Mouse (Mus musculus): ENCODE measurements around the gene Ezh2. TPM values are rescaled to one million over a fixed set of nuclear protein-coding genes. Genes with fewer than 3 reads are reported as not detected.
A peak's percentile ranks its signal among the peaks of the same experiment; 100 is the strongest.
"Not testable (repeated sequence)": the region's sequence is repeated elsewhere in the genome, so short reads cannot be mapped to it uniquely, and the experiment has no call there.

Ezh2 gene
- 10 to 100 TPM; 14.1 to 14.8 TPM for total RNA-seq (2021)
- long read RNA-seq, experiment 1, partial matches to known transcripts: 0 of 6 reads
- long read RNA-seq, experiment 1, other reads (novel, unspliced or antisense): 4 of 6 reads
- long read RNA-seq, experiment 2, partial matches to known transcripts: 0 of 4 reads
- long read RNA-seq, experiment 2, other reads (novel, unspliced or antisense): 3 of 4 reads

DNA sequence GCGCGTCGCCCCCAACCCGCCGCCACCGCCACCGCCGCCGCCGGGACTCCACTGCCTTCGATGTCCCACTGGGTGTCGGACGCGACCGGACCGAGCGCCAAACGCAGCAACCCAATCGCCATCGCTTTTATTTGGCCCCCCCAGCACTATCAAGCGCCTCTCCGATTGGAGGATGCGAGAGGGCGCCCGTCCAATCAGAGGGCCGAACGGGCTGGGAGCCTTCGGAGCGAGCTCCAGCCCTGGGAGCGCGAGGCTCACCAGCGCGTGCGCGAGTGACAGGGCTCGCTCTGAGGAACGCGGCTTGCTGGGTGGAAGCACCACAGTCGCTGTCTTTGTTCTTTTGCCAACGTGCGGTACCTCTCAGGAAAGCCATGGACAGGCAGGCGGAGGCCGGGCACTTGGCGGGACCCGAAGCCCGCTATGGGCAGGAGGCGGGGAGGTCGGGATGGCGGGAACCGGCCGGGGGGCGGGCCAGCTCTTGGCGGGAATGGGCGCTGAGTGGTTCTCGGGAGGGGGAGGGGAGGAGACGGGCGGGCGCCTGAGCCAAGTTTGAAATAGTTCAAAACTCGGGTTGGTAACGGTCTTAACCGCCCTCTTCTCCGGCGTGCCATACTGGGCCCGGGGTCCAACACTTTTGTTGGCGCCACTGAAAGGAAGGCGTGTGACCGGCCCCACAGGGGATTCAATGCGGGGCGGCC lies at the start of gene Ezh2:
TSS of gene Ezh2 (minus strand) at position 416 of the 698 bp plus-strand sequence.
- intact Hi-C loops (cut with DNase I): no loop called here
- peak; percentile 96 to 98 for DNase-seq (ENCODE audit: low spot score in 2 of 2)

DNA sequence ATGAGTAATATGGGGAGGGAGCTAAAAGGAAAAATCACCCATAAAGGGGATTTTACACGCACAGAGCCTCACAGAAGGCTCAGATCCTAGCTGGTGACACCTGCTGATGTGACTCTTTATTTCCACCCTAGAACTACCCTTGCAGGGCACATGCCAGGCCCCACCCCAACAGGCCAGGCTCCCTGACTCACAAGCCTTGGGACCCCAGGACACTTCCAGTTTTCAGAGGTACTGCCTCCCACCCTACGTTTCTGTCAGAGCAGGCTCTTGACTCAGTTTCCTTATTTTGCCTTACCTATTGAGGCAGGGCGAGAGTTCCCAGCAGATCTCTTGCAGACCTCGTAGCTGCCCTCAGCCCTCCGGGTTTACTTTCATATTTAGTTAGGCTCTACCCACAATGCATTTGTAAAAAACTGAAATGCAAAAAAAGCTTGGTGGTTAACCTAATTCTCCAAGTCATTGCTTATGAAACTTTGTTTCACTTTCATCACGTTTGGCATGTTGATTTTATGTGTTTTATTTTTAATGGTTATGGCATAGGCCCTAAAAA lies 41.5 kb upstream of the Ezh2 start:
- DNase-seq (ENCODE audit: low spot score in 2 of 2): no peak
- intact Hi-C loops (cut with DNase I): loop anchor here (10.0 kb wide), 1 partner anchor 322 kb away; no protein-coding TSS in a partner anchor

DNA sequence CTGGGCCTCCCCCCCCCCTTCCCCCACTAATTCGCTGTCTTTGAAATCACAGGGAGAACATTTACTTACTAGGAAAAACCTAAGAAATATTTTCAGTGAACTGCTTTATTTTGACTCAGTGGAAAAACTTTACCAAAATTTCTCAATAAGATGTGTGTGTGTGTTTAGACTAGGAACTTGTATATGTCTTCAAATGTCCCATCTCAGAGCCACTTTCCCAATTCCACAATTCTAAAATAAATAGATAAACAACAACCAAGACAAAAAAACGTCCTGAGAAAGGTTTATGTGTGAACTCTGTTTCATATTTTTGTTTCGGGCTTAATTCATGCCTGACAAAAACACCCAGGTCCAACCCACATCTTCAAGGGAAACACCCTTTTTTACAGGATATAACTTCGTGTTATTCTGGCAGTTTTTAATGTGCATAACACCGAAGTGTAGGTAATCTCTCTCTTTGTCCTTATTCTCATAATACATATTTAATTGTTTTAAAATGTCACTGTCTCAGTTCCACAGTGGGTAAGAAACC lies 40.9 kb upstream of the Ezh2 start:
- intact Hi-C loops (cut with DNase I): loop anchor here (10.0 kb wide), 1 partner anchor 321 kb away; no protein-coding TSS in a partner anchor
- DNase-seq (ENCODE audit: low spot score in 2 of 2): no peak

DNA sequence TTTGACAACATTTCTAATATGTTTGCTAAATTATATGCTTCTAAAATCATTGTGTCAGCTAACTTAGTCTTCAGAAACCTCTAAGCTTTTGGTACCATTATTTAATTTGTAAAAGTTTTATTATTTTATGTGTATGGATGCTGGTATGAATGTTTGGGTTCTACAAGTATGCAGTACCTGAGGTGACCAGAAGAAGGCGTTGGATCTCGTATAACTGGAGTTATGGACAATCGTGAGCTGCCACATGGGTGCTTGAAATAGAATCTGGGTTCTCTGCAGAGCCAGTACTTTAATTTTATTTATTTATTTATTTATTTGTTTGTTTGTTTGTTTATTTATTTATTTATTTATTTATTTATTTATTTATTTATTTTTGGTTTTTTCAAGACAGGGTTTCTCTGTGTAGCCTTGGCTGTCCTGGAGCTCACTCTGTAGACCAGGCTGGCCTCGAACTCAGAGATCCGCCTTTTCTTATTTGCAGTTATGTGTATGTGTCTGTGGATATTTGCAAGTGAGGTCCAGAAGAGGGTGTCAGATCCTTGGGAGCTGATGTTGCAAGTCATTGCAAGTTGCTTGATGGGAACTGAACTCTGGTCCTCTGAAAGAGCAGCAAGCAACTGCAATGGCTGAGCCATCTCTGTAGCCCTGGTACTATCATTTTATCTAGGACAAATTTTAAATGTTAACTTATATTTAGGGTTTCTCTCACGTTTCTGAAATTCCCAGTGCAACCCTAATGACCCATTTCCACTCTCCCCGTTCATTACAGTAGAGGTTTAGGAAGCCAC lies 40.3 kb upstream of the Ezh2 start:
- intact Hi-C loops (cut with DNase I): loop anchor here (10.0 kb wide), 1 partner anchor 321 kb away; no protein-coding TSS in a partner anchor
- no peak for DNase-seq (ENCODE audit: low spot score in 2 of 2)

DNA sequence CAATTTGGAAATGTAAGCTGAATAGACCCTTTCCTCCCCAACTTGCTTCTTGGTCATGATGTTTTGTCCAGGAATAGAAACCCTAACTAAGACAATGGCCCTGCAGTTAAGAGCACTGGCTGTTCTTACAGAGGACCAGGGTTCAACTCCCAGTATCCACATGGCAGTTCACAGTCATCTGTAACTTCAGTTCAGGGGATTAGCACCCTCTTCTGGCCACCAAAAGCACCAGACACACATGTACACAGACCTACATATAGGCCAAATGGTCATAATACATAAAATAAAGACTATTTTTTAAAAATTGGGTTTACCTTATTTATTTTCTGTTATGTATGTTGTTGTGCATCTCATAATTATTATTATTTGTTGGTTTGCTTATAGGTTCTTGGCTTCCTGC lies 38.3 kb upstream of the Ezh2 start:
- intact Hi-C loops (cut with DNase I): loop anchor here (10.0 kb wide), 1 partner anchor 319 kb away; no protein-coding TSS in a partner anchor

DNA sequence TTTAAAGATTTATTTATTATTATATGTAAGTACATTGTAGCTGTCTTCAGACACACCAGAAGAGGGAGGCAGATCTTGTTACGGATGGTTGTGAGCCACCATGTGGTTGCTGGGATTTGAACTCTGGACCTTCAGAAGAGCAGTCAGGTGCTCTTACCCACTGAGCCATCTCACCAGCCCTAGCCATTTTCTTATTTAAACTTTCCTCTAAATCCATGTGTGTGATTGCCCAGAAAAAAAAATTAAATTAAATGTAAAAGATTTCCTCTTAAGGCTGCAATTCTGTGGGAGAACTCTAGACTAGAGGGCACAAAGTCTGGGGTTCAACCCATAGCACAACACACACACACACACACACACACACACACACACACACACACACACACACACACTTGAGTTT lies 34.9 kb upstream of the Ezh2 start:
- DNase-seq (ENCODE audit: low spot score in 2 of 2): not testable (repeated sequence)
- intact Hi-C loops (cut with DNase I): loop anchor here (10.0 kb wide), 1 partner anchor 315 kb away; no protein-coding TSS in a partner anchor

More for the DNA sequence above, 38.3 kb upstream of the Ezh2 start:
- no peak for DNase-seq (ENCODE audit: low spot score in 2 of 2)

DNA sequence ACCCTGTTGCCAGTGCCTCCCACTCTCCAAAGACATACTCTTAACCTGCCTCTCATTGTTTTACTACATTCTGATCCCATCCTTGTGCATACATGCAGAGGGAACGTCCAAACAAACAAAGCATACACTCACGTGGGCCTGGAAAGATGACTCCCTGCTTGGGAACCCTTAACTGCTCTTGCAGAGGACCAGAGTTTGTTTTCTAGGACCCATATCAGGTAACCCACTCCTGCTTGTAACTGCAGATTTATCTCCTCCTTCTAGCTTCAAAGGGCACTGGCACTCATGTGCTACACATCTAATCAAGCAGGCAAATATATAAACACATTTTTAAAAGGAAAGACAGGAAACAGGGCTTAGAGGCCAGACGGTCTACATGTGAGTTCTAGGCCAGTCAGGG lies 32.8 kb upstream of the Ezh2 start:
- no peak for DNase-seq (ENCODE audit: low spot score in 2 of 2)
- intact Hi-C loops (cut with DNase I): no loop called here

DNA sequence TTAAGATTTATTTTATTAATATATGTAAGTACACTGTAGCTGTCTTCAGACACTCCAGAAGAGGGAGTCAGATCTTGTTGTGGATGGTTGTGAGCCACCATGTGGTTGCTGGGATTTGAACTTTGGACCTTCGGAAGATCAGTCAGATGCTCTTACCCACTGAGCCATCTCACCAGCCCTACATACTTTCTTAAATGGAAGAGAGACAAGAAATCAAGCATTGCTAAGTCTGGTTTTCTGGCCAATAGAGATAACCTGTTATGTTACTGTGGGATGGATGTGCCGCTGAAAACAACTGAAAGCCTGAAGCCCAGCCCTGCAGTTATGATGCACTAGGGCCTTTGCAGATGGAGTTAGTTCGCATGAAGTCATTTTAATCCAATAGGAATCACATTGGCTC lies 31.8 kb upstream of the Ezh2 start:
- intact Hi-C loops (cut with DNase I); DNase-seq (ENCODE audit: low spot score in 2 of 2): not testable (repeated sequence)

DNA sequence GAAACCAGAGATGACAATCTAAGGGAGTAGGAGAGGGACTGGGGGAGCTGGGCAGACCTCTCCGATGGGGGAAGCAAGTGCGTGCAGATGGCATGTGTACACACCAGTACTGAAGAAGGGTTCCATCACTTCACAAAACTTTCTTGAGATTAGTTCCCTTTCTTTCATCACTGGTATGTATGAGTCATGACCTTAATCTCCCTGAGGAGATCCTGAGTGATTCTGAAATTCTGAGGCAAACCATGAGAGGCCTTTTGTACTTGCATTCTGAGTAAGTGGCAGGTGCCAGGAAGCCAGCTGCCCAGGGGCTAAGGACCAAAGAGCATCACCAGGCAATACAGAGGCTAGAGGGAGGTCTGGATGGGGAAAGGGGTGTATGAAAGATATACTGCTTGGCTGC lies 25.9 kb upstream of the Ezh2 start:
- DNase-seq (ENCODE audit: low spot score in 2 of 2): no peak
- intact Hi-C loops (cut with DNase I): no loop called here

DNA sequence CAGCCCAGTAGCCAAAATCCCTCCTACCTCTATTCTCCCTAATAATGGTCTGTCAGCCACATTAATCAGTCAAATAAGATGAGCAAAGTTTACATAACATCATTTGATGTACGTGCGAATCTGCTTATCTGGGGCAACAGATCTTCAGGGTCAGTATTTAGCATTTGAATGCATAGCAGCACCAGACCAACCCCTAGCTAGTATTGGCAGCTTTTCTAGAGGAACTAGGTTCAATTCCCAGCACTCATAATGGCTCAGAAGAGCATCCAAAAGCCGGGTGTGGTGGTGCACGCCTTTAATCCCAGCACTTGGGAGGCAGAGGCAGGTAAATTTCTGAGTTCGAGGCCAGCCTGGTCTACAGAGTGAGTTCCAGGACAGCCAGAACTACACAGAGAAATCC lies 13.2 kb upstream of the Ezh2 start:
- intact Hi-C loops (cut with DNase I); DNase-seq (ENCODE audit: low spot score in 2 of 2): not testable (repeated sequence)

DNA sequence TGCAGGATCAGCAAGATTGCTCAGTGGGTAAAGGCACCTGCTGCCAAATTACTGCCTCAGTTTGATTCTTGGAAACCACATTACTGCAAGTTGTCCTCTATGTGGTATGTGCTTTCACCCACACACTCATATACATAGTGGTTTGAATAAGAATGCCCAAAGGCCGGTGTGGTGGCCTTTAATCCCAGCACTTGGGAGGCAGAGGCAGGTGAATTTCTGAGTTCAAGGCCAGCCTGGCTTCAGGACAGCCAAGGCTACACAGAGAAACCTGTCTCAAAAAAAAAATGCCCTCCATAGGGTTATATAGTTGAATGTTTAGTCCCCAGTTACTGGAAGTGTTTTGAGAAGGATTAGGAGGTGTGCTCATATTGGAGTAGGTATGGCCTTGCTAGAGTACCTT lies 6.8 kb upstream of the Ezh2 start:
- intact Hi-C loops (cut with DNase I): no loop called here
- DNase-seq (ENCODE audit: low spot score in 2 of 2): no peak

DNA sequence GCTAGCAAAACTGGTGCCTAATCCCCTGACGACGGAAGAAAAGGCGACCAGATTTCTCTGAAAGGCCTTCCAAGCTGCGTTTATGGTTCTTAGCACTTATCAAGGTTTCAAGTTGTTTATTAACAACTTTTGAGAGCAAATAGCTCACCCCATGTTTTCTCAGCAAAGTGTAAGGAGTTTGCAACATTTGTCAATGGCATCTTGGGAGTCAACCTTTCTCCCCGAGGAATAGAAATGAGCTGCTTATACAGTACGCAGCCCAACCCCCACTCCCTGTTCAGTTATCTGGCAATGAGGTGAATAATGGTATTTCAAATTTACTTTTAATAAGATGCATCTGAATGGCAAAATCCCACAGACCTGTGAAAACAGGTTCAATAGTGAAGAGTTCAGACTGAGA lies 555 bp upstream of the Ezh2 start:
- no peak for DNase-seq (ENCODE audit: low spot score in 2 of 2)
- intact Hi-C loops (cut with DNase I): no loop called here

DNA sequence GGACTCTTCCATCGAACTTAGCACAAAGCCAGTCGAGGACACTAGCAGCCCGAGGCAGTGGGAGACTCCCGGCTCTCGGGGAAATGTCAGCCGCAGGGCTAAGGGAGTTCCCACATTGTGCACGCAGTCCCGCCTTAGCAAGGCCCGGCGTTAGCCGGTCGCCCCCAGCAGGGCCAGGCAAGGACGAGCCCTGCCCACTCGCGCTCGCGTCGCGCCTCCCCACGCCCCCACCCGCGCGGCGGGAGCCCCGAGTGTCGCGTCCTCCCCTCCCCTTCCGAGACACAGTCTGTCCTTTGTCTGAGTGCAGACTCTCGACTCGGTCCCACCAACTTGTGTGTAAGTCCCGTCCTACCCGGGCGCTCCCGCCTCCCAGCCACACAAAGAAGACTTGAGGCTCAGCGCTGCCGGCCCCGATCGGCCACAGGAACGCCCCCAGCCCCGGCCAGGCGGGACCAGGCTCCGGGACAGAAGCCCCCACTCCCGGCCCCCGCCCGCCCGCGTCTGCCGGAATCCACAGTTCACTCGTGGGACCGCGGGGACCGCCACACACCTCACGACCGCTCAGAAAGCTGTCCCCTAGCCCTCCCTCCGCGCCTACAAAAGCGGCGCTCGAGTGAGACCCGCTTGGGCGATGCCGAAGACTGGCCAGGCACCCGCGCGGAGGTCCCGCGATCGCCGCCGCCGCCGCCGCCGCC lies 853 bp downstream of the Ezh2 start:
- DNase-seq (ENCODE audit: low spot score in 2 of 2): peak; percentile 60 to 61
- intact Hi-C loops (cut with DNase I): no loop called here

DNA sequence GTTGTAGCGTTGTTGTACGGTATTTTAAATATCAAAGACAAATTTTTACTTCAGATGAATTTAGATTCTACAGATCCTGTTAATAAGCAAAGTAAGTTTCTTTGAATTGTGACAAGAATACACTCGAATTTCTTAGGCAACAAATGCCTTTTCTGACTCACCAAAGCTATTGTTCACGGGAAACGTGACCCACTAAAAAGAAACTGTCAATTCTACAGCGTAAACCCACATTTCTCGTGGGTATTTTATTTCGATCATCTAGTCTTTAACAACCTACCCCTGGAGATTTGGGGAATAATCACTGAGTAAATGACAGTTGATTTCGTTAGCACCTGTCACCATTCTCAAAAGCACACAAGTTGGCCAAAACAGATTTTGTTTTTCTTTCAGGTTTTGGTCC lies 1.6 kb downstream of the Ezh2 start:
- no peak for DNase-seq (ENCODE audit: low spot score in 2 of 2)
- intact Hi-C loops (cut with DNase I): no loop called here

DNA sequence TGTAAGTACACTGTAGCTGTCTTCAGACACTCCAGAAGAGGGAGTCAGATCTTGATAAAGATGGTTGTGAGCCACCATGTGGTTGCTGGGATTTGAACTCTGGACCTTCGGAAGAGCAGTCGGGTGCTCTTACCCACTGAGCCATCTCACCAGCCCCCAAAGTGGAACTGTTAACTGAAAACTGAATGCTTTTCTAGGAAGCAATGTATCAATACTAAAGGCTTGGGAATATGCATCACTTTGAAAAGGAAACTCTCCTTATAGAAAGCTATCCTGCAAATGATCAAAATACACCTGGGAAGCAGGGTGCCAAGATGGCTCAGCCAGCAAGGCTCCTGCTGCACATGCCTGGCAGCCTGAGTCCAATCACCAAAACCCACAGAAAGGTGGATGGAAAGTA lies 7.8 kb downstream of the Ezh2 start:
- intact Hi-C loops (cut with DNase I); DNase-seq (ENCODE audit: low spot score in 2 of 2): not testable (repeated sequence)

DNA sequence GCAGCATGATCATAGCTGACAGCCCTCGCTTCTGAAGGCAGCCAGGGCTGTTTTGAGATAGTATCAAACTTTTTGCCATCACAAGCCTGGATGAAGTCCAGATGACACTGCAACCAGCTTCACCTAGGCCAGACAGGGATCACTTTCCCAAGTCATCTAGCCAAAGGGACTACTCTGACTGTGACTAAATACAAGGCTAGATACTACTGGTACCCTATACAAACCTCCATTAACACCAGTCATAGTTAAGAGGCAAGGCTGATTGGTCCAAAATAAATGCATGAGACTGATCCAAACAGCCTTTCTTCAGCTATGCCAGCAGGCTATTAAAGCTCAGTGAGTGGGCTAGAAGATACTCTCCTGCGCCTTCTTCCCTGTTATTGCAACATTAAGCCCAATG lies 22.3 kb downstream of the Ezh2 start:
- no peak for DNase-seq (ENCODE audit: low spot score in 2 of 2)
- intact Hi-C loops (cut with DNase I): no loop called here

DNA sequence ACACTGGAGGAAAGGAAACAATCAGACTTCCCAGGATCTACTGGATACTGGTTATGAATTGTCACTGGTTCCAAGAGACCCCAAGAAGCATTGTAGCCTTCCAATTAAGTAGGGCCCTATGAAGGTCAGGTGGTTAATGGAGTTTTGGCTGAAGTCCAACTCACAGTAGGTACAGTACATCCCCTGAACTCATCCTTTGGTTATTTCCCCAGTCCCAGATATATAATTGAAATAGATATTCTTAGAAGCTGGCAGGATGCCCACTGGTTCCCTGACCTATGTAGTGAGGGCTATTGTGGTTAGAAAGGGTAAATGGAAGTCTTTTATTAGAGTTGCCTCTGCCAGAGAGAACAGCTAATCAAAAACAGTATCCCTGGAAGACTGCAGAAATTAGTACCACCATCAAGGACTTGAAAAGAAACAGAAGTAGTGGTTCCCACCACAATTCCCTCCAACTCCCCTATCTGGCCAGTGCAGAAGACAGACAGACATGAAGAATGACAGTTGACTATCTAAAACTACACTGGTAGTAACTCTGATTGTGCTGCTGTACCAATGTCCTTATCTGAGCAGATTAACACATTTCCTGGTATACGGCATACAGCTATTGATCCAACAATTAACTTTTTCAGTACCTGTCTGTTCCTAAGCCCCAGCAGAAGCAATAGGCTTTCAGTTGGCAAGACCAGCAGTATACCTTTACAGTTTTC lies 29.7 kb downstream of the Ezh2 start:
- DNase-seq (ENCODE audit: low spot score in 2 of 2): no peak
- intact Hi-C loops (cut with DNase I): no loop called here

DNA sequence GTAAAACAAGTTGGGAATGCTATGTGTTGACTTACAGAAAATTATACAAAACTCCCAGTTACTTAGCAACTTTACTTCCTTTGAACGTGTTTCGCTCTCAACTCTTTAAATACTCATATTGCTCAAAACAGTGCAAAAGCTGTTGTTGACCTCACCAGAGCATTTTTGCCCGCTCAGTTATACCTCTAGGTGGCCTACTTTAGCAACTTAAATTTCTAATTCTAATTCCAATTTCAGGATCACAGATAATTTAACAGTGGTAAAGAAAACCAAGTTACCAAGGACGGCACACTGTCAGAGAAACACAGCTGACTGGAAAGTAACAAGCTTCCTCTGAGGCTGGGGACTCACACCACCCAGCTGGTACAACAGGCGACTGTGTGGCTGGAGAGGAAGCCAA lies 33.7 kb downstream of the Ezh2 start:
- intact Hi-C loops (cut with DNase I): no loop called here
- DNase-seq (ENCODE audit: low spot score in 2 of 2): no peak

DNA sequence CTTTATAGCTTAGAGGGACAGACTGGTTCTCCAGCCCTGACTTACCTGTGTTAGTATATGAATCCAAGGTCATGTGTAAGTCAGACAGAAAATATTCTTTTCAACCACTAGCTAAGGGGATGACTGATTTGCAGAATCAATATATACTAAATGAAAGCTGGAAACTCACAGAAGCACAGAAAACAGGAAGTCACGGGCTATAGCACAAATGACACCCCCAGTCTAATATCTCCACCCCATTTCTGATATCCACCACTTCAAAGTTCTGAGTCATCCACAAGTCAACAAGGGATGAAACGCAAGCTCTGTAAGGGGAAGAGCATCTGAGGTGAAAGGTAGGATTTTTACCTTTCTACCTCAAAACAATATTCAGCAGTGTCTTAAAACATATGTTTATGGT lies 34.3 kb downstream of the Ezh2 start:
- intact Hi-C loops (cut with DNase I): no loop called here
- DNase-seq (ENCODE audit: low spot score in 2 of 2): no peak
